Comparison of ENCODE assay signal across 12 mouse cellular contexts in genomic region chr4:120289181-120289965, GRCm38 (mm10). TPM values are rescaled to one million over a fixed set of nuclear protein-coding genes. Genes with fewer than 3 reads are reported as not detected.
A peak's percentile ranks its signal among the peaks of the same experiment; 100 is the strongest.
DNase-seq lines count a peak whose midpoint lies in the region; ATAC-seq lines count a peak whose summit lies in the region.
"Had no signal": no experiment of that assay in that cellular context is flagged by ENCODE, and none has a peak within 500 bp of the region (broad histone marks: within the 10 kb centered on the region; RNA-seq: fewer than 3 reads in every experiment).

No protein-coding gene starts in this region.

- no peak for ATAC-seq in megakaryocyte progenitor cell, adult 5-6 weeks (replicated peaks; ENCODE audit: poor library complexity)
- ATAC-seq: CD4-positive, CD25-positive, alpha-beta regulatory T cell, adult 4 months; forebrain, embryonic 16.5 days; intestine, embryonic 16.5 days had no signal

- peak; percentile 51 to 56 for DNase-seq in heart, postnatal 10 days
- DNase-seq in heart, postnatal 4 days: no peak
- DNase-seq in 3134 (ENCODE audit: extremely low read depth, insufficient read length, low spot score) (peak; percentile 53), 3T3-L1 (ENCODE audit: low read depth, low spot score) (peak; percentile 51)
- DNase-seq in gastrocnemius, postnatal 25 days: peak; percentile 84
- DNase-seq in cerebellum, postnatal 25 days: no peak
- DNase-seq: cerebellum, adult 9-10 months; retina, postnatal 1 day had no signal

- intact Hi-C loops in heart, postnatal 10 days (cut with DNase I): no loop called here

RNA-seq across cellular contexts. Expression of gene Foxo6, which starts 2.2 kb away (rescaled TPM):
- 1 to 10 TPM; 4.9 to 7.9 TPM for total RNA-seq in heart, postnatal 10 days (2021)
- total RNA-seq in heart, postnatal 4 days (2021): 1 to 10 TPM; 6.1 to 8.3 TPM
- 1 to 10 TPM; 7.0 to 8.9 TPM for total RNA-seq in gastrocnemius, postnatal 25 days (2021)
- total RNA-seq in megakaryocyte progenitor cell, adult 5-6 weeks (2015): not detected in 2 replicates
- total RNA-seq in megakaryocyte progenitor cell, adult 5-6 weeks (2017): not detected in 2 replicates

Comparison
In these comparisons a context has a peak if more than half of its experiments do, and no peak if none do; other contexts are left out.
1. DNase-seq: peak in heart, postnatal 10 days (2 of 2), 3134 (single experiment), 3T3-L1 (single experiment) and gastrocnemius, postnatal 25 days (single experiment); none in heart, postnatal 4 days (single experiment) and cerebellum, postnatal 25 days (0 of 2).
2. RNA of gene Foxo6, which starts 2.2 kb away (total RNA-seq): 7.0 to 8.9 TPM in gastrocnemius, postnatal 25 days, 6.1 to 8.3 TPM in heart, postnatal 4 days and 4.9 to 7.9 TPM in heart, postnatal 10 days; not detected in megakaryocyte progenitor cell, adult 5-6 weeks; every median in the first group is over 4 times any median in the second.